Mouse (Mus musculus) intestine, embryonic 15.5 days (tissue): ENCODE results near the gene Soat1. TPM values are rescaled to one million over a fixed set of nuclear protein-coding genes. Genes with fewer than 3 reads are reported as not detected.
A peak's percentile ranks its signal among the peaks of the same experiment; 100 is the strongest.

Source experiments
- ATAC-seq: fragments of 200-750 bp; cut with Nextera tagmentation; 2 replicates; pipeline ENCODE4 v1.8.0; 2017; ENCODE audit warnings: moderate TSS enrichment, moderate library complexity
- H3K27ac ChIP-seq: fragments of 300-500 bp; sonication (generic); 2 replicates; pipeline ENCODE4 v1.5.1; 2015; ENCODE audit warnings: mild to moderate bottlenecking, inconsistent platforms
- H3K27me3 ChIP-seq: fragments of 300-500 bp; sonication (generic); replicated peaks from 2 replicates; pipeline ENCODE4 v1.6.1; 2015; ENCODE audit warnings: inconsistent platforms
- H3K36me3 ChIP-seq: fragments of 300-500 bp; sonication (generic); 2 replicates; pipeline ENCODE4 v1.6.1; 2015; ENCODE audit warnings: inconsistent platforms
- H3K4me1 ChIP-seq: fragments of 300-500 bp; sonication (generic); replicated peaks from 2 replicates; pipeline ENCODE4 v1.6.1; 2015; ENCODE audit warnings: inconsistent platforms
- H3K4me2 ChIP-seq: fragments of 300-500 bp; sonication (generic); replicated peaks from 2 replicates; pipeline ENCODE4 v1.6.1; 2015; ENCODE audit warnings: mild to moderate bottlenecking, inconsistent platforms
- H3K4me3 ChIP-seq: fragments of 300-500 bp; sonication (generic); replicated peaks from 2 replicates; pipeline ENCODE4 v1.5.1; 2015; ENCODE audit warnings: inconsistent platforms
- H3K9ac ChIP-seq: fragments of 300-500 bp; sonication (generic); 2 replicates; pipeline ENCODE4 v1.6.1; 2015; ENCODE audit warnings: inconsistent platforms
- H3K9me3 ChIP-seq: fragments of 300-500 bp; sonication (generic); 2 replicates; pipeline ENCODE4 v1.6.1; 2016; ENCODE audit warnings: inconsistent platforms
- WGBS: fragments of 180-500 bp; shearing (Covaris S2); methylation state at CpG from one replicate; pipeline ENCODE4 v1.1.7; 2015; 5-methylcytosine and 5-hydroxymethylcytosine counted together
- polyA plus RNA-seq: library from polyadenylated mRNA; unstranded; fragments of >200 nt; fragmentation: Nextera tagmentation; extraction: Ambion mirVana; gene quantifications from 2 replicates; pipeline ENCODE4 v1.2.1, GENCODE M21; 2015

Gene Soat1
- polyA plus RNA-seq, 1 experiment from 2014 or later = 88.6 TPM

DNA sequence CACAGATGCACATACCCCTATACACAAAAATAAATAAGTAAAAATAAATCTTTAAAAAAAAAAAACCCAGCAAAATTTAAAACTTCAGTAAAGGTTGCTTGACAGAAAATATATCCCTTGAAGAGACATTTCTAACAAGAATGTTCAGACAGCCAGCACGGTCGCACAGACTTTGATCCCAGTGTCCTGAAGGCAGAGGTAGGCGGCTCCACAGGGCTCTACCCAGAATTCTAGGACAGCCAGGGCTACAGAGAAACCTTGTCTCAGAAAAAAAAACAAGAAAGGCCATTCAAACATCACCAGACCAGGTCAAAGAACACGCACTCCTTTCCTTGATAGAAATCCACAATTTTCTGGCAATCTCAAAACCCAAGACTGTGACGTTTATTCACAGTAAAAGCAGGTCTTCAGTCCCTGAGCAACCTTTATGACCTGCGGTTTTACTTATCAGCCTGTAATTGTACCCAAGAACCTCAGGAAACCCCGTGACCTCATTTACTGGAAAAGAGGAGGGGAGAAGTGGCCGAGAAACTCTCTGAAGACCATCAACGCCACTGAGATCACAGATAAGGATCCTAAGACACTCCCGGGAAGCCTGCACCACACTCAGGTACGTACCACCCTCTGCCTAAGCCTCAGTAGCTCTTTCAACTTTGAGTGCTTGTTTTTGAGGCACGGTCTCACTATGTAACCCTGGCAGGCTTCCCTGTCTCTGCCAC lies 11.7 kb downstream of the Soat1 start:
- Histone ChIP-seq H3K9ac (no peak overlapping the region), H3K27me3 (no peaks in the 10 kb centered on the region), H3K36me3 (peaks cover 9% of the 10 kb centered on the region), H3K27ac (peak overlapping the region; percentile 64), H3K4me3 (no peak overlapping the region), H3K9me3 (no peaks in the 10 kb centered on the region), H3K4me1 (0 out of 2 replicates have a peak, but pooled peaks cover 7% of the 10 kb centered on the region), H3K4me2 (peak overlapping the region; percentile 19)
- 55% methylated on average over 12 of the region's 12 CpGs for WGBS
- peak; percentile 79 for ATAC-seq

DNA sequence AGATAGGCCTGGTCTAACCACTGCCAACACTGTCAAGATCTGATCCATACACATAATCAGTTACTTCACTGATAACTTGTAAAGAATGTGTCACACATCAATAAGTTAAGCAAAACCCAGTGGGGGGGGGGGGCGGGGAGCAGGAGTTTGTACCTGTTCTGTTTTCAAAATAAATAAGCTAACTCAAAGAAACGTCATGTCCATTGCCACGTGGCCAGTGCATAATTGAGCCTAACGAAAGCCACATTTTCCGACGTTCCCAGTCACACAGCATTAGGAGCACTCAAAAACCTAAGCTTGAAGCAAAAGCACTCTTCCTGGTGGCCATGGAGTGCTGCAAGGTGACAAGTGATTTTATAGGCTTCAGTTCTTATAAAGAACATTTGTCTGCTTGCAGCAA lies 13.1 kb downstream of the Soat1 start:
- H3K9me3 ChIP-seq = no peaks in the 10 kb centered on the region
- H3K9ac ChIP-seq = no peak overlapping the region
- no peak overlapping the region for H3K27ac ChIP-seq
- 86% methylated on average over 6 of the region's 6 CpGs for WGBS
- no peak for ATAC-seq
- 0 out of 2 replicates have a peak, but pooled peaks cover 7% of the 10 kb centered on the region for H3K4me1 ChIP-seq
- H3K36me3 ChIP-seq = peaks cover 7% of the 10 kb centered on the region
- no peak overlapping the region for H3K4me2 ChIP-seq
- H3K4me3 ChIP-seq = no peak overlapping the region
- H3K27me3 ChIP-seq = no peaks in the 10 kb centered on the region

DNA sequence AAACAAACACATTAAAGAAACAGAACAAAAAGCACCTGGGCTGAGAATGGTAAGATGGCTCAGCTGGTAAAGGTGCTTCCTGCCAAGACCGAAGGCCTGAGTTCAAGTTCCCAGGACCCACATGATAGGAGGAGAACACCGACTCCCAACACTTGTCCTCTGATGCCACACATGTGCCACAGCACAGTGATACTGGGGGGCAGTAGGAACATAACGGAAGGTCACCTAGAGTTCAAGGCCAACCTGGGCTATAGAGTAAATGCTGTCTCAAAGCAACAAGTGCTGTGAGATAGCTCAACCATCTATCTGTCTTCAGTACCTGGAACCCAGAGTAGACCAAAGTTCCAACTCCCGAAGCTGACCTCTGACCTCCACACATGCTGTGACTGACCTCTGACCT lies 13.9 kb downstream of the Soat1 start:
- Histone ChIP-seq H3K36me3 (0 out of 2 replicates have a peak, but pooled peaks cover 2% of the 10 kb centered on the region), H3K27ac (no peak overlapping the region), H3K4me1 (0 out of 2 replicates have a peak, but pooled peaks cover 7% of the 10 kb centered on the region), H3K9ac (no peak overlapping the region), H3K4me2 (no peak overlapping the region), H3K4me3 (no peak overlapping the region), H3K9me3 (no peaks in the 10 kb centered on the region), H3K27me3 (no peaks in the 10 kb centered on the region)
- WGBS = 94% methylated on average over 4 of the region's 4 CpGs
- ATAC-seq = no peak

DNA sequence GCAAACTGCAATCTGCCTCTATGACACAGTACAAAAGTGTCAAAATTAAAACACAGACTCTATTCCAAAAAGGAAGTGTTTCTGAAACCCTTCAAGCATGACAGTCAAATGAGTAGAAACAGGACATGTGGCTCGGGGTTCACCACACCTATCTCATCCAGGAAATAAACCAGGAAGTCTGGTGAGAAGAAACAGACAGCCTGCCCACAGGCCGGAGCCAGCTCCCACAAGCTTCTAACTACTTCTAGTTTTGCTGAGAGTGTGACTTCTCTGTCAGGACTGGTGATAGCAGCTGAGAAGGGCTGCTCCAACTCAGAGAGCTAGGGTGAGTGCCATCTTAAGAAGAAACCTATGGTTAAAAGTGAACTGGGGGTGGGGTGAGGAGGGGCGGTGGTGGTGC lies 14.4 kb downstream of the Soat1 start:
- Histone ChIP-seq H3K27ac (no peak overlapping the region), H3K4me3 (no peak overlapping the region), H3K4me2 (no peak overlapping the region), H3K27me3 (no peaks in the 10 kb centered on the region), H3K36me3 (0 out of 2 replicates have a peak, but pooled peaks cover 2% of the 10 kb centered on the region), H3K9me3 (no peaks in the 10 kb centered on the region), H3K9ac (no peak overlapping the region), H3K4me1 (0 out of 2 replicates have a peak, but pooled peaks cover 5% of the 10 kb centered on the region)
- ATAC-seq = 0 out of 2 replicates have a peak, but pooled peaks have one; percentile 24
- WGBS = 36% methylated on average over 3 of the region's 3 CpGs

DNA sequence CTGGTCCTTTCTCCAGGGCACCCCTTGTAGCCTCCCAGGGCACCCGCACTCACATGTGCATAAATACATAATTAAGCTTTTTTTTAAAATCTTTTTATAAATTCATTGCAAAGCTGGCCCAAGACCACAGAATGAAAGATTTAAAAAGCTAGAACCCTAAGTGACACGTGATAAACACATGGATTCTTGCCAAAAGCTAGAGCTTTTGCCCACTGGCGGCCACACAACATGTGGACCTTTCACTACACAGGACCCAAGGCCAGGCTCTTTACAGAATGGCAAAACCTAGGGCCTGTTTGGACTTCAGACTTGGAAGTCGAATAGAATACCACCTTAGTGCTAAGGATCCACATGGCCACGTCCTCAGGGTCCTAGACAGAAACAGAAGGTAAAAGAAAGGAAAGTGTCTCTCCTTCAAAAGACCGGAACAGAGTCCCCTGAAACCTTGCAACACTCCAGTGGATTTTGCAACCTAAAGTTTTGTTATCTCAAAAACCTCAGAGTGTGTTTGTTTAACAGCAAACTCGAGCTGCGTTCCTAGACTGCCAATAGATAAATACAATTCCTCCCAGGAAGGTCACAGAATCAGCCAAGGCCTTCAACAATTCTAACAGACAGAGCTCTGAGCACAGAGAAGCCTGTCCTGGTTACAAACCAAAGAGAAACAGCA lies 15.6 kb downstream of the Soat1 start:
- H3K4me2 ChIP-seq = no peak overlapping the region
- 0 out of 2 replicates have a peak, but pooled peaks cover 2% of the 10 kb centered on the region for H3K36me3 ChIP-seq
- H3K4me1 ChIP-seq = 0 out of 2 replicates have a peak, but pooled peaks cover 5% of the 10 kb centered on the region
- WGBS = 53% methylated on average over 8 of the region's 8 CpGs
- no peak overlapping the region for H3K4me3 ChIP-seq
- H3K9me3 ChIP-seq = no peaks in the 10 kb centered on the region
- ATAC-seq = no peak; the same call in 1 of the 2 replicates
- H3K9ac ChIP-seq = no peak overlapping the region
- H3K27me3 ChIP-seq = no peaks in the 10 kb centered on the region
- H3K27ac ChIP-seq = no peak overlapping the region

DNA sequence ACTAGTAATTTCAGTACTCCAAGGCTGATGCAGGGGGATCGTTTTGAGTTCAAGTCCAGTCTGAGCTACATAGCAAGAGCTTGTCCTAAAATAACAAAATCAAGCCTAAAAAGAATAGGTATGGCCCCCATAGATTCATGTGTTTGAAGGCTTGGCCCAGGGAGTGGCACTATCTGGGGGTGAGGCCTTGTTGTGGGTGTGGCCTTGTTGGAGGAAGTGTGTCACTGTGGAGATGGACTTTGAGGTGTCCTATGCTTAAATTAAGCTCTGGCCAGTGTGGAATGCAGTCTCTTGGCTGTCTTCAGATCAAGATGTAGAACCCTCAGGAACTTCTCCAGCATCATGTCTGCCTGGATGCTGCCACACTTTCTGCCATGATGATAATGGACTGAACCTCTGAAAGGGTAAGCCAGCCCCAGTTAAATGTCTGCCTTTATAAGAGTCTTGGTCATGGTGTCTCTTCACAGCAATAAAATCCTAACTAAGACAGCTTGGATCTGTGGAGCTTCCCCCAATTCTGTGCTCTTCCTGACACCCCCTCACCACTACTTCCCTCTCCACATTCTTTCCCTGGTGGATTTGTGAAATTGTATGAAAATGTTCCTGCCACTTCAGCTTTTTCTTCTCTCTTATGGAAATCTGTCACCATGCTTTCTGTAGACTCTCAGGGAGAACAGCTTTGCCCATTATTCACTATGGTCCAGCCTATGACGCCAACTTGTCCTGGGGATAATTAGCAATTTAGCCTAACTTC lies 18.9 kb downstream of the Soat1 start:
- no peak overlapping the region for H3K4me3 ChIP-seq
- H3K27me3 ChIP-seq = no peaks in the 10 kb centered on the region
- WGBS = 94% methylated on average over 2 of the region's 2 CpGs
- H3K9me3 ChIP-seq = no peaks in the 10 kb centered on the region
- 0 out of 2 replicates have a peak, but pooled peaks cover 5% of the 10 kb centered on the region for H3K4me1 ChIP-seq
- ATAC-seq = peak; percentile 66
- H3K9ac ChIP-seq = no peak overlapping the region
- H3K27ac ChIP-seq = no peak overlapping the region
- 0 out of 2 replicates have a peak, but pooled peaks cover 2% of the 10 kb centered on the region for H3K36me3 ChIP-seq
- no peak overlapping the region for H3K4me2 ChIP-seq

DNA sequence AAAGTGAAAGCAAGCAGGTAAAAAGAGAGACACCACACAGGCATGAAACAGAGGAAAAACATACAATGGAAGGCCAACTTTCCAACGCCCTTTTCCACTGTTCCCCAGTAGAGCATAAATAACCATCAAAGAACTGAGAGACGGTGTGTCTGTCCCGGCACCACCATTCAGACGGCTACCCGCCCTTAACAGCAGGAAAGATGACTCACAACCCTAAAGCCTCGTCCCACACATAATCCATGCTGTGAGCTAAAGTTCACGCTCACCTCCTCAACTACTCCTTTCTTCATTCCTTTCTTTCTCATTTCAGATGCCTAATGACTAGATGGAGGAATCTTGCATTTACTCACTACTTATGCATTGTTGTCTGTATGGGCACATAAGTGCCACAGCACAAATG lies 19.7 kb downstream of the Soat1 start:
- Histone ChIP-seq H3K9ac (no peak overlapping the region), H3K36me3 (0 out of 2 replicates have a peak, but pooled peaks cover 2% of the 10 kb centered on the region), H3K27ac (no peak overlapping the region), H3K4me1 (0 out of 2 replicates have a peak, but pooled peaks cover 4% of the 10 kb centered on the region), H3K4me2 (no peak overlapping the region), H3K9me3 (no peaks in the 10 kb centered on the region), H3K4me3 (no peak overlapping the region), H3K27me3 (no peaks in the 10 kb centered on the region)
- WGBS = 50% methylated on average over 7 of the region's 7 CpGs
- ATAC-seq = no peak

DNA sequence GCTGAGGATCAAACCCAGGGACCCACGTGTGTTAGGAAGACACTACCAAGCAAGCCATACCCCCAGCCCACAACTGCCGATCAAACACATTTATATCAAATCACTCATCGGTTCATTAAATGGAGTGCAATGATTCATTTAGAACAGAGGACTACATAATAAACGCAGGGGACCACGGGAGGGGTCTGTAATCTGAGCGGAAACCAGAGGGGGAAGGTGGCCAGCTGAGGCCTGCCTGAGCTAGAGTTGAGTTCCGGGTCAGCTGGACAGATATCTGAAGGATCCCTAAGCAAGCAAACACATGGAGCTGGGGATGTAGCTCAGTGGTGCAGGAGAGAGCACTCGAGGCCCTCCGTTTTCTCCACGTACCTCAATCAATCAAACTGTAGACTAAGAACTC lies 20.3 kb downstream of the Soat1 start:
- Histone ChIP-seq H3K27me3 (no peaks in the 10 kb centered on the region), H3K4me3 (no peak overlapping the region)
- WGBS = 76% methylated on average over 10 of the region's 10 CpGs

DNA sequence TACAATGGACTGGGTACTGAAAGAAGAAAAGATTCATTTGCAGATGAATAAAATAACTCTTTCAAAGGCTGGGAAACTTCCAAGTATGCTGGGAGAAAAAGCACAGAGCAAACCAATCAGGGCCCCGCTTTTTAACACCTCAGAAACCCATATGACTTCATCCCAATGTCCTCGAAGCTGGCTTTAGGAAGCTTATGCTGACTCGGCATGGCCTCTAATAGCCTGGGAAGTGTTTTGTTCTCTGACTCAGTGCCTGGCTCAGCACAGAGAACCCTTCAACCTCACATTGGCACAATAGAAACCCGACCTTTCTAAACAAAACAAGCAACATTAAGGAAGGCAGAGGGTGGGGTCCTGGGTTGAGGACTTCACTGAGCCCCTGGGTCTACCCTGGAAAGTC lies 23.7 kb downstream of the Soat1 start:
- H3K27ac ChIP-seq = no peak overlapping the region; the same call in 1 of the 2 replicates
- H3K27me3 ChIP-seq = no peaks in the 10 kb centered on the region
- 54% methylated on average over 4 of the region's 4 CpGs for WGBS
- no peaks in the 10 kb centered on the region for H3K36me3 ChIP-seq
- H3K9ac ChIP-seq = no peak overlapping the region
- no peak overlapping the region for H3K4me2 ChIP-seq
- H3K4me3 ChIP-seq = no peak overlapping the region
- H3K4me1 ChIP-seq = no peaks in the 10 kb centered on the region
- no peaks in the 10 kb centered on the region for H3K9me3 ChIP-seq
- ATAC-seq = no peak

More for the DNA sequence above, 20.3 kb downstream of the Soat1 start:
- Histone ChIP-seq H3K27ac (no peak overlapping the region), H3K9me3 (no peaks in the 10 kb centered on the region), H3K4me2 (no peak overlapping the region), H3K9ac (no peak overlapping the region), H3K4me1 (0 out of 2 replicates have a peak, but pooled peaks cover 4% of the 10 kb centered on the region), H3K36me3 (0 out of 2 replicates have a peak, but pooled peaks cover 2% of the 10 kb centered on the region)
- ATAC-seq = no peak

DNA sequence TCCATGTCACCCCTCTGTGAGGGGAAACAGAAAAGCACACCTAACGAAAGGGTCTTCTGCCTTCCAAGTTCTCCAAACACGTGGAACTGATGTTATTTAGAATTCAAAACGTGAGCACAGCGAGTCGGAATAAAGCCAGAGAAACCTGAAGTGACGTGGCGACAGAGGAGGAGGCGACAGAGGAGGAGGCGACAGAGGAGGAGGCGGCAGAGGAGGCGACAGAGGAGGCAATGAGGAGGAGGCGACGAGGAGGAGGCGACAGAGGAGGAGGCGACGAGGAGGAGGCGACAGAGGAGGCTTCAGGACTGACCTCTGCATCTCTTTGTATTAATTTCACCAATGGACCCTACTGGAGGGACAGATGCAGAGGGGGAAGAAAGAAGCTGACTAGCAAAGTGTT lies 24.4 kb downstream of the Soat1 start:
- H3K4me1 ChIP-seq = no peaks in the 10 kb centered on the region
- no peak overlapping the region for H3K9ac ChIP-seq
- H3K27ac ChIP-seq = no peak overlapping the region
- H3K4me3 ChIP-seq = no peak overlapping the region
- 83% methylated on average over 17 of the region's 17 CpGs for WGBS
- no peaks in the 10 kb centered on the region for H3K9me3 ChIP-seq
- 0 out of 2 replicates have a peak, but pooled peaks cover 4% of the 10 kb centered on the region for H3K36me3 ChIP-seq
- H3K27me3 ChIP-seq = no peaks in the 10 kb centered on the region
- ATAC-seq = no peak
- no peak overlapping the region for H3K4me2 ChIP-seq

DNA sequence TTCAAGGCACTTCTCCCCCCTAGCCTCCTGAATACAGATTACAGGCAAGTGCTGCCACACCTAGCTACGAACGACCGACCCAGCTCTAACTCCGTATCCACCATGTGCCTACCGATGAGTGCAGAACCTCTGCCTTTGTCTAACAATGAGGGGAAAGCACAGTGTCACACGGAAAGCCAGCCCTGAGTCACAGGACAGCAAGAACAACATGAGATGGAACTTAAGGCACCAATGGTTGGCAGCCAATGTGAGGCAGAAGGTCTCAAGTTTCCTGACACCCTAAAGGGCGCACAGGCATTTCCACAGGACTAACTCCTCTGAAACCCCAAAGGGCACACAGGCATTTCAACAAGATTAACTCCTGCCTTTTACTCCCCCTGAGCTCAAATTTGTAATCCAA lies 25.0 kb downstream of the Soat1 start:
- 86% methylated on average over 7 of the region's 7 CpGs for WGBS
- Histone ChIP-seq H3K9me3 (no peaks in the 10 kb centered on the region), H3K4me3 (no peak overlapping the region), H3K4me2 (no peak overlapping the region), H3K36me3 (0 out of 2 replicates have a peak, but pooled peaks cover 5% of the 10 kb centered on the region), H3K4me1 (no peaks in the 10 kb centered on the region), H3K9ac (no peak overlapping the region), H3K27me3 (no peaks in the 10 kb centered on the region), H3K27ac (no peak overlapping the region)
- ATAC-seq = no peak

DNA sequence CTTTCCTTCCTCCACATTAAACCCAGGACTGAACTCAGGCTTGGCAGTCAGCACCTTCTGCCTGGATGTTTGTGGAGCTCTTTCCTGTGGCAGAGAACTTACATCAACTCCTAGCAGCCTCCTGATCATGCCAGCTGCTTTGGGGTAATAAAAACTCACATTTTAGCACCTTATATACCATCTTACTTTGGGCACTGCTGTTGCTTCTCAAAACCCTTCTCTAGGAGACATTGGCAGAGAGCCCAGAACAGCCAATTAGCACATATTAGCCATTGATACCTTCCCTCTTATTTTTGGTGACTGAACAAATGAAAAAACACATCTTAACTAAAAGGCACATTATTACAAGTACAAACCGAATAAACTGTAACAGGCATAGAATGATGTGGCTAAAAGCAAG lies 29.1 kb downstream of the Soat1 start:
- Histone ChIP-seq H3K4me1 (no peaks in the 10 kb centered on the region), H3K9me3 (no peaks in the 10 kb centered on the region), H3K9ac (no peak overlapping the region), H3K27me3 (no peaks in the 10 kb centered on the region), H3K4me3 (no peak overlapping the region), H3K4me2 (no peak overlapping the region), H3K27ac (no peak overlapping the region), H3K36me3 (peaks cover 7% of the 10 kb centered on the region; the same call in 1 of the 2 replicates)
- no peak for ATAC-seq
- WGBS = 93% methylated on average over 1 of the region's 1 CpGs
